Mouse (Mus musculus) embryonic facial prominence, embryonic 14.5 days (tissue): Measurements from ENCODE around the gene Lrig3. TPM values are rescaled to one million over a fixed set of nuclear protein-coding genes. Genes with fewer than 3 reads are reported as not detected.
A peak's percentile ranks its signal among the peaks of the same experiment; 100 is the strongest.

Experiments
- ATAC-seq: fragments of 200-750 bp; cut with Nextera tagmentation; 2 replicates; pipeline ENCODE4 v1.8.0; 2017; ENCODE audit warnings: low read depth, moderate number of reproducible peaks, moderate TSS enrichment
- DNase-seq: peaks from one replicate; pipeline ENCODE4 v3.0.0-alpha.2; 2015; ENCODE audit warnings: low spot score
- H3K27ac ChIP-seq: fragments of 300-500 bp; sonication (generic); replicated peaks from 2 replicates; pipeline ENCODE4 v1.5.1; 2014; ENCODE audit warnings: low read depth, mild to moderate bottlenecking, low read length, moderate library complexity
- H3K27me3 ChIP-seq: fragments of 300-500 bp; sonication (generic); replicated peaks from 2 replicates; pipeline ENCODE4 v1.6.1; 2014; ENCODE audit warnings: low read length; ENCODE audit not compliant: control insufficient read depth, insufficient read depth
- H3K36me3 ChIP-seq: fragments of 300-500 bp; sonication (generic); 2 replicates; pipeline ENCODE4 v1.6.1; 2014; ENCODE audit warnings: low read length, mixed read lengths; ENCODE audit not compliant: control insufficient read depth, insufficient read depth
- H3K4me1 ChIP-seq: fragments of 300-500 bp; sonication (generic); 2 replicates; pipeline ENCODE4 v1.6.1; 2014; ENCODE audit warnings: antibody characterized with exemption, low read length; ENCODE audit not compliant: control insufficient read depth, insufficient read depth
- H3K4me2 ChIP-seq: fragments of 300-500 bp; sonication (generic); 2 replicates; pipeline ENCODE4 v1.6.1; 2014; ENCODE audit warnings: low read depth, mild to moderate bottlenecking, low read length, moderate library complexity, mixed read lengths
- H3K4me3 ChIP-seq: fragments of 300-500 bp; sonication (generic); 2 replicates; pipeline ENCODE4 v1.5.1; 2014; ENCODE audit warnings: low read depth, mild to moderate bottlenecking, low read length
- H3K9ac ChIP-seq: fragments of 300-500 bp; sonication (generic); 2 replicates; pipeline ENCODE4 v1.6.1; 2014; ENCODE audit warnings: low read depth, mild to moderate bottlenecking, low read length, moderate library complexity, mixed read lengths
- H3K9me3 ChIP-seq: fragments of 300-500 bp; sonication (generic); 2 replicates; pipeline ENCODE4 v1.6.1; 2016; ENCODE audit warnings: low read length; ENCODE audit not compliant: control insufficient read depth
- WGBS: fragments of 180-500 bp; shearing (Covaris S2); extraction: QIAGEN DNeasy Blood & Tissue Kit; methylation state at CpG from one replicate; pipeline ENCODE4 v1.1.7; 2014; 5-methylcytosine and 5-hydroxymethylcytosine counted together
- polyA plus RNA-seq: library from polyadenylated mRNA; unstranded; fragments of >200 nt; fragmentation: Nextera tagmentation; extraction: Ambion mirVana; gene quantifications from 2 replicates; pipeline ENCODE4 v1.2.1, GENCODE M21; 2014

Gene Lrig3
- polyA plus RNA-seq, 1 experiment from 2014 or later: 23.6 TPM

DNA sequence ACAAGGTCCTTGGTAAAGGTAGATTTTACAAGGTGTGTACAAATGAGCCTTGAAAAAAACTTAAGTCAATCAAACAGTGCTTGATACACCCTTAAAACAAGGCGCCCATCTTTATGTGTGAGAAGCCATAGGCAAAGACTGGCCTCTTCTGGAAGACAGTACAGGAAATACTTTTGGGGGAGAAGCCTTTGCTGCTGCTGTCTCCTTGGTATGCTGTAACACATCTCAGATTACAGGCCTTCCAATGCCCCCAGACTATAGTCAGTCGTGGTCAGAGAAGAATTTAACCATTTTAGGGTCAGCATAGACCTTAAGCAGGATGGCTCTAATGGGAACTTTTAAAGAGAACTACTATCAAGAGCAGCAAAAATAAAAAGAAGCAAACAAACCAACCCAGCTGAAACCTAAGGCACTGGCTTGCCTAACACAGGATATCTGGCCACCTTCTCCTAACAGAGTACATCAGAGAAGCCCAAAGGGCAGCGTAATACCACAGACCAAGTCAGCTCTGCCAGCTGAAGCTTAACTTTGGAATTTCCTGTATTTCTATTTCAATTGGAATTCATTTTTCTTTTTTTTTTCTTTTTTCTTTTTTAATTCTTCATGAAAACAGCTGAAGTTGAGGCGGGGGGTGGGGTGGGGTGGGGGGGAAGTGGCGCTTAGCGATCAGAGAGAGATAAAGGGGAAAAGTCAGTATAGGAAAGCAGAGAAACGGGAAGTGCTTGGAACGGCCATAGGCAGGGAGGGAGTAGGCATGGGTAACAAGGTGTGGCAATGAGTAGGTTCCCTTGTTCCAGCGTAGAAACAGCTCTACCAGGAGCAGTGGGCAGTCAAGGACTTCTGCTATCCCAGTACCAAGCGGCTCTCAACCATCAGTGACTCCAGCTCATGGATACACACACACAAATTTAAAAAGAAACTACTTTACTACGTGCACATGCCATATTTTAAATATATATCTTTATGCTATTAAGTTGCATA is 28.2 kb upstream of the Lrig3 start:
- 51% methylated on average over 11 of the region's 11 CpGs for WGBS
- Histone ChIP-seq H3K4me3 (no peak overlapping the region), H3K4me2 (no peak overlapping the region), H3K27ac (no peak overlapping the region), H3K36me3 (no peaks in the 10 kb centered on the region), H3K4me1 (peaks cover 21% of the 10 kb centered on the region), H3K9ac (no peak overlapping the region), H3K27me3 (no peaks in the 10 kb centered on the region), H3K9me3 (no peaks in the 10 kb centered on the region)
- peak; percentile 51 for ATAC-seq
- DNase-seq: peak; percentile 71

DNA sequence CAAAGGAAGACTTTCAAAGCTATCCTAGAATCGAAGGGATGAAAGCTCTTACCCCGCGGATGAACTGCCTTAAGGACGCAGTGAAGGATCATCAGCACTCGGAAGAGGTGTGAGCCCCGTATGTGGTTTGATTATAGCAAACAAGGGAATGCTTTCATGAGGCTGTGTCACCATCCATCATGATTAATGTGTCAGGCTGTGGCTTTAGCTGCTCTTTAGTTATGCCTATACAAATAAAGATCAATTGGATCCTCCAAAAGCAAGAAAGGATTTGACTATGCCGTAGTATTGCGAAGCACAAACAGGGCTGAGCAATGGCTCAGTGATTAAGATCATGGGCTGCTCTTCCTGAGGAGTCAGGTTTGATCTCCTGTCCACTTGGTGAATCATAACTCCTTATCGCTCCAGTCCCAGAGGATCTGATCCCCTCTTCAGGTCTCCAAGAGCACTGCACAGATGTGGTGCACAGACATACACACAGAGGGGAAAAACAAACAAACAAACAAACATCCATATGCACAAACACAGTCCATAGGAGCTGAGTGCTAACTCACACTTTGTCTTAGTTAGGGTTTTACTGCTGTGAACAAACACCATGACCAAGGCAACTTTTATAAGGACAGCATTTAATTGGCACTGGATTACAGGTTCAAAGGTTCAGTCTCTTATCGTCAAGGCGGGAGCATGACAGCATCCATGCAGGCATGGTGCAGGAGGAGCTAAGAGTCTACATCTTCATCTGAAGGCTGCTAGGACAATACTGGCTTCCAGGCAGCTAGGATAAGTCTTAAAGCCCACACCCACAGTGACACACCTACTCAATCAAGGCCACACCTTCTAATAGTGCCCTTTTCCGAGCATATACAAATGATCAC is 27.2 kb upstream of the Lrig3 start:
- no peaks in the 10 kb centered on the region for H3K36me3 ChIP-seq
- no peak overlapping the region for H3K4me2 ChIP-seq
- no peaks in the 10 kb centered on the region for H3K27me3 ChIP-seq
- H3K4me3 ChIP-seq: no peak overlapping the region
- 57% methylated on average over 12 of the region's 12 CpGs for WGBS
- H3K4me1 ChIP-seq: peaks cover 28% of the 10 kb centered on the region
- no peaks in the 10 kb centered on the region for H3K9me3 ChIP-seq
- no peak overlapping the region for H3K27ac ChIP-seq
- no peak overlapping the region for H3K9ac ChIP-seq
- DNase-seq (no peak), ATAC-seq (no peak)

DNA sequence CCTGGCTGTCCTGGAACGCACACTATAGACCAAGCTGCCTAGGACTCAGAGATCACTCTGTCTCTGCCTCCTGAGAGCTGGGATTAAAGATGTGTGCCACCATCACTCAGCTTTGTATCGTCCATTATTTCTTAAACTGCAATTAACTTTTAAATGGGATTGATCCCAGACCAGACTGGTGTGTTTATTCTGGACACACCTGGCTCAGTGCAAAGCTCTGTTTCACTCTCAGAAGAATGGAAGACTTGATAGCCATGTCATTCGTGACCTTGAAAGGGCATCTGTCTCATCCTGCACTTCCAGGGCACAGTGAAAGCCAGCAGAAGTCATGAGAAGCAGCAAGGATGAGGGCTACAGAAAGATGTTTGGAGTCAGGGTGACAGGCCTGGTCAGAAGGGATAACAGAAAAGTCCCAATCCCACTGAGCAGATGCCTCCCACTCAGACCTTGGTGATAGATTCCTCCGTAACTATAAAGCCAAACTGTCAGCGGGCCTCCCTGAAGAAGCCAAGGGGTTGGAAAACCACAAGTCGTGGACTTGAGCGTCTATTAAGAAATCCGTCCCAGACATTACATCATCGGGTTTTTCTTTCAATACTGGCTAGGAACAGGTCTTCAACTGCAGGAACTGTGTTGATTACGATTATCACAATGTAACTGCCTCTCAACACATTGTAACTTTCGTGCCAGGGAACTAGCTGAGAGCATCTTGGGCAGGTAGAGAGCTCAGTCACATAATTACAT is 25.5 kb upstream of the Lrig3 start:
- H3K4me1 ChIP-seq: peaks cover 29% of the 10 kb centered on the region
- no peak overlapping the region for H3K27ac ChIP-seq
- ATAC-seq (no peak), DNase-seq (peak; percentile 70)
- 56% methylated on average over 11 of the region's 11 CpGs for WGBS
- H3K9ac ChIP-seq: no peak overlapping the region
- no peaks in the 10 kb centered on the region for H3K9me3 ChIP-seq
- H3K27me3 ChIP-seq: no peaks in the 10 kb centered on the region
- no peaks in the 10 kb centered on the region for H3K36me3 ChIP-seq
- H3K4me2 ChIP-seq: no peak overlapping the region
- H3K4me3 ChIP-seq: no peak overlapping the region

DNA sequence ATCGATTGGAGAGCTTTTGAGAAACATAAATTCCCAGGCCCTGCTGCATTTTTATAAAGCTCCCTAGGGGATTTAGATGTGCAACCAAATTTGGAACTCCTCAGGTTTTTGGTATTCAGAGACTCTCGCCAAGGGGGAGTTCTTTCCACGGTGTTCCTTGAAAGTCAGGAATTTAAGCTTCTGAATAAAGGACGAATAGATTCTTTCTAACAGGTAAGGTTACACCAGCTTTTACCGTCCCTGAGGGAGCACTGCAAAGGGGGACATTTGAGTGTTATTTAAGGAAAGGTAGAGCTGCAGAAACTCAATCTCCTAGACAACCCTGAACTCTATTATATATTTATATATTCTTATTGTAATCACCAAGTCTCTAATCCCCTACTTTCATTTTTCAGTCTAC is 22.9 kb upstream of the Lrig3 start:
- peak; percentile 54; the same call in 1 of the 2 replicates for ATAC-seq
- no peak overlapping the region for H3K9ac ChIP-seq
- no peaks in the 10 kb centered on the region for H3K9me3 ChIP-seq
- peaks cover 31% of the 10 kb centered on the region for H3K4me1 ChIP-seq
- no peaks in the 10 kb centered on the region for H3K36me3 ChIP-seq
- H3K27ac ChIP-seq: no peak overlapping the region
- H3K27me3 ChIP-seq: no peaks in the 10 kb centered on the region
- peak; percentile 58 for DNase-seq
- no peak overlapping the region for H3K4me3 ChIP-seq
- H3K4me2 ChIP-seq: 0 out of 2 replicates have a peak overlapping the region, but pooled peaks have one; percentile 11
- WGBS: 19% methylated on average over 5 of the region's 5 CpGs

DNA sequence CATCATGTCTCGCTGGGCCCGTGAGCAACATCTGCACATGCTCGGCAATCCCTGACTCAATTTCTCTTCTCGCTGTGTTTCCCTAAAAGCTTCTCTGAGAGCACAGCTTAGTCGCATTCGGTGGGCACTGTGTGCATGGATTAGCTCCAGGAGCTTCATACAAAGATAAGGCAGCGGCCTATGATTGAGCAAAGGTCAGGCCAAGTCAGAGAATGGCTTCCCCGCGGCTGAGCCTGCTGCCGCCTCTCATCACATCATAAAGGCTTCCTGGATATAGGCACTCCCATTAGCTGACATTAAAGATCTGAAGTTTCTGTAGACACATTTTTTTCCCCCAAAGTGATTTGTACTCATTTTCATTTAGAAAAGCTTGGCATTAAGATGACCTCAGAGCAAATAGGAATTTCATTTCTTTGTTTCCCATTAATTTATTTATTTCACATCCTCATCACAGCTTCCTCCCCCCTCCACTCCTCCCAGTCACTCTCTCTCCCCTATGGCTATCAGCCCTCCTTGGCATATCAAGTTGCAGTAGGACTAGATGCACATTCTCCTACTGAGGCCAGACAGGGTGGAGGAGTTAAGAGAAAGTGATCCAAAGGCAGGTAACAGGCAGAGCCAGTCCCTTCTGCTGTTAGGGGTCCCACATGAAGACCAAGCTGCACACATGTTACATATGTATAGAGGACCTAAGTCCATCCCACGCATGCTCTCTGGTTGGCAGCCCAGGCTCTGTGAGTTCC is 21.0 kb upstream of the Lrig3 start:
- no peaks in the 10 kb centered on the region for H3K27me3 ChIP-seq
- 61% methylated on average over 11 of the region's 11 CpGs for WGBS
- no peak overlapping the region for H3K9ac ChIP-seq
- H3K36me3 ChIP-seq: no peaks in the 10 kb centered on the region
- no peak overlapping the region for H3K27ac ChIP-seq
- DNase-seq (no peak), ATAC-seq (no peak)
- H3K9me3 ChIP-seq: no peaks in the 10 kb centered on the region
- H3K4me1 ChIP-seq: peaks cover 44% of the 10 kb centered on the region
- H3K4me2 ChIP-seq: no peak overlapping the region
- no peak overlapping the region for H3K4me3 ChIP-seq

DNA sequence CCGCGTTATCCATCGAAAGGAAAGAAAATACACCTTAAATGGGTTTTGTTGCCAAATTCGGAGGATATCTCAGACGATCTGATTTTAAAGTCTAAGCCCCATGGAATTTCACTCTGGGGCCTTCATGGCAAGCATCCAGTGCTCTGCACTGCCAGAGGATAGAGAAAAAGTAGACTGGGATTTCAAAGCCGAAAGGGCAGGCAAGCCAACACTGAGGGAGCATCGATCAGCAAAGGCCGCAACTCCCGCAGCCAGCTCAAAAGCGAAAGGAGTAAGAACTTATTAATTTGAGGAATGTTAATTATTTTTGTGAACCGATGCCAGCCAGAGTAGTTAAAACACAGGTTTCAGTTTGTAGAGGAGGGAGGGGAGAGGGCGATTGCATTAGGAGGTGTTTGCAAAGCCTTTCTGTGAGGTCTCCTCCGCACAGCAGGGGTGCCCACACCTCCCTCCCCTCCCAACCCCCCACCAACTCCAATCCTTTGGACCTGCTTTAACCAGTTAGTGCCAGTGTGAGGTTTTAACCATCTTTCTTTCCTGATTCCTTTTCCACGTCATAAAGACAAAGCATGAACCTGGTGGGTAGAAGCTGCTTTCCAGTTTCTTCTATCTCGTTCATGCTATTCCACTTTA is 17.0 kb upstream of the Lrig3 start:
- peak; percentile 78 for DNase-seq
- Histone ChIP-seq H3K4me1 (peaks cover 30% of the 10 kb centered on the region), H3K4me2 (peak overlapping the region; percentile 48), H3K4me3 (0 out of 2 replicates have a peak overlapping the region, but pooled peaks have one; percentile 4), H3K27me3 (no peaks in the 10 kb centered on the region), H3K36me3 (no peaks in the 10 kb centered on the region), H3K9ac (peak overlapping the region; percentile 51; the same call in 1 of the 2 replicates), H3K9me3 (no peaks in the 10 kb centered on the region), H3K27ac (peak overlapping the region; percentile 36)
- WGBS: 23% methylated on average over 15 of the region's 15 CpGs
- peak; percentile 61 for ATAC-seq

DNA sequence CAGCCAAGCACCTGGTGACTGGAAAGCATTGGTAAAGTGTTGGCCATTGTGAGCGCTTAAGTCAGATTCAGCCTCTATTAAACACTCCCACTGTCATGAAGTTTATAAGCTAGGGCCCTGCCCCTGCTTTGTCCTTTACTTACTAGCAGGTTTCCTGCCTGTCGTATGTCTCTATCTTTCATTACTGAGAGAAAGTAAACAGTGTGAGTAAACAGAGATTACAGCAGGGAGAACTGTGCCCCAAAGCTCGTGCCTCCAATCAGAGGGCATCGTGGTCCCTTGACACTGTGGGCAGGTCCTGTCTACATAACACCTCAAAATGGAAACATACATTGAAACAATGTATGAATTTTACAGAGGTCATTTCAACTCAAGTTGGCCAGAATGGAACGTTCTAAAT is 14.3 kb upstream of the Lrig3 start:
- ATAC-seq: no peak
- no peak overlapping the region for H3K4me2 ChIP-seq
- H3K27me3 ChIP-seq: no peaks in the 10 kb centered on the region
- H3K36me3 ChIP-seq: no peaks in the 10 kb centered on the region
- no peak for DNase-seq
- WGBS: 77% methylated on average over 5 of the region's 5 CpGs
- no peak overlapping the region for H3K9ac ChIP-seq
- peaks cover 33% of the 10 kb centered on the region for H3K4me1 ChIP-seq
- H3K27ac ChIP-seq: no peak overlapping the region
- H3K9me3 ChIP-seq: no peaks in the 10 kb centered on the region
- no peak overlapping the region for H3K4me3 ChIP-seq
